Mouse (Mus musculus) limb, embryonic 10.5 days (tissue): ENCODE measurements around the gene Cd44. TPM values are rescaled to one million over a fixed set of nuclear protein-coding genes. Genes with fewer than 3 reads are reported as not detected.
A peak's percentile ranks its signal among the peaks of the same experiment; 100 is the strongest.

Experiments
- DNase-seq: peaks from one replicate; pipeline ENCODE4 v3.0.0-alpha.2; 2017; ENCODE audit warnings: low spot score
- H3K27ac ChIP-seq: fragments of 300-500 bp; sonication (generic); 2 replicates; pipeline ENCODE4 v1.5.1; 2016; ENCODE audit warnings: mild to moderate bottlenecking
- H3K27me3 ChIP-seq: fragments of 300-500 bp; sonication (generic); 2 replicates; pipeline ENCODE4 v1.6.1; 2016; ENCODE audit warnings: low read depth, mild to moderate bottlenecking; ENCODE audit not compliant: poor library complexity, severe bottlenecking
- H3K36me3 ChIP-seq: fragments of 300-500 bp; sonication (generic); 2 replicates; pipeline ENCODE4 v1.6.1; 2016; ENCODE audit warnings: mild to moderate bottlenecking, moderate library complexity
- H3K4me1 ChIP-seq: fragments of 300-500 bp; sonication (generic); 2 replicates; pipeline ENCODE4 v1.6.1; 2016
- H3K4me3 ChIP-seq: fragments of 300-500 bp; sonication (generic); 2 replicates; pipeline ENCODE4 v1.5.1; 2016; ENCODE audit warnings: mild to moderate bottlenecking, moderate library complexity
- H3K9me3 ChIP-seq: fragments of 300-500 bp; sonication (generic); replicated peaks from 2 replicates; pipeline ENCODE4 v1.6.1; 2016; ENCODE audit warnings: mild to moderate bottlenecking
- WGBS: fragments of 180-500 bp; shearing (Covaris S2); methylation state at CpG from one replicate; pipeline ENCODE4 v1.1.7; 2016; 5-methylcytosine and 5-hydroxymethylcytosine counted together
- polyA plus RNA-seq: library from polyadenylated mRNA; unstranded; fragments of >200 nt; fragmentation: Nextera tagmentation; extraction: Ambion mirVana; gene quantifications from 2 replicates; pipeline ENCODE4 v1.2.1, GENCODE M21; 2016

Cd44 gene
- polyA plus RNA-seq, 1 experiment from 2014 or later = 3.4 TPM

- H3K27me3 ChIP-seq = no peaks in the 10 kb centered on the region
- no peak overlapping the region for H3K4me3 ChIP-seq
- no peaks in the 10 kb centered on the region for H3K36me3 ChIP-seq
- no peak for DNase-seq
- H3K27ac ChIP-seq = no peak overlapping the region
- peaks cover 34% of the 10 kb centered on the region for H3K4me1 ChIP-seq
- H3K9me3 ChIP-seq = no peaks in the 10 kb centered on the region
- 84% methylated on average over 2 of the region's 2 CpGs for WGBS
These were observed 23.0 kb downstream of the Cd44 start for GRCm38 (mm10) chr2:102878513-102878912.

- DNase-seq = no peak
- Histone ChIP-seq H3K4me3 (no peak overlapping the region), H3K9me3 (no peaks in the 10 kb centered on the region), H3K4me1 (peaks cover 32% of the 10 kb centered on the region), H3K36me3 (no peaks in the 10 kb centered on the region), H3K27ac (no peak overlapping the region), H3K27me3 (no peaks in the 10 kb centered on the region)
- 97% methylated on average over 4 of the region's 4 CpGs for WGBS
These were observed 24.0 kb downstream of the Cd44 start for GRCm38 (mm10) chr2:102877463-102877862.

GRCm38 (mm10) chr2:102876141-102876540 is 25.3 kb downstream of the Cd44 start:
- 65% methylated on average over 1 of the region's 1 CpGs for WGBS
- no peaks in the 10 kb centered on the region for H3K9me3 ChIP-seq
- H3K36me3 ChIP-seq = no peaks in the 10 kb centered on the region
- no peak for DNase-seq
- H3K4me3 ChIP-seq = no peak overlapping the region
- peak overlapping the region; percentile 46; the same call in 1 of the 2 replicates for H3K27ac ChIP-seq
- H3K4me1 ChIP-seq = peaks cover 25% of the 10 kb centered on the region
- H3K27me3 ChIP-seq = no peaks in the 10 kb centered on the region

- peak; percentile 34 for DNase-seq
- H3K4me1 ChIP-seq = peaks cover 19% of the 10 kb centered on the region
- no peak overlapping the region for H3K4me3 ChIP-seq
- no peaks in the 10 kb centered on the region for H3K36me3 ChIP-seq
- H3K27ac ChIP-seq = peak overlapping the region; percentile 67
- H3K27me3 ChIP-seq = no peaks in the 10 kb centered on the region
- no peaks in the 10 kb centered on the region for H3K9me3 ChIP-seq
- 64% methylated on average over 4 of the region's 4 CpGs for WGBS
These were observed 27.6 kb downstream of the Cd44 start for GRCm38 (mm10) chr2:102873848-102874247.

GRCm38 (mm10) chr2:102873194-102873593 is 28.3 kb downstream of the Cd44 start:
- no peak for DNase-seq
- no peaks in the 10 kb centered on the region for H3K27me3 ChIP-seq
- peak overlapping the region; percentile 61 for H3K27ac ChIP-seq
- H3K4me3 ChIP-seq = no peak overlapping the region
- no peaks in the 10 kb centered on the region for H3K36me3 ChIP-seq
- 95% methylated on average over 4 of the region's 4 CpGs for WGBS
- no peaks in the 10 kb centered on the region for H3K9me3 ChIP-seq
- H3K4me1 ChIP-seq = peaks cover 19% of the 10 kb centered on the region

- H3K27me3 ChIP-seq = no peaks in the 10 kb centered on the region
- no peak overlapping the region for H3K4me3 ChIP-seq
- WGBS = 85% methylated on average over 2 of the region's 2 CpGs
- H3K27ac ChIP-seq = no peak overlapping the region
- H3K4me1 ChIP-seq = peaks cover 19% of the 10 kb centered on the region
- no peak for DNase-seq
- no peaks in the 10 kb centered on the region for H3K9me3 ChIP-seq
- no peaks in the 10 kb centered on the region for H3K36me3 ChIP-seq
These were observed 29.0 kb downstream of the Cd44 start for GRCm38 (mm10) chr2:102872436-102872835.

GRCm38 (mm10) chr2:102868444-102868843 is 33.0 kb downstream of the Cd44 start:
- Histone ChIP-seq H3K4me1 (peaks cover 4% of the 10 kb centered on the region), H3K27me3 (no peaks in the 10 kb centered on the region), H3K4me3 (no peak overlapping the region), H3K27ac (no peak overlapping the region), H3K36me3 (no peaks in the 10 kb centered on the region), H3K9me3 (no peaks in the 10 kb centered on the region)
- no peak for DNase-seq
- 93% methylated on average over 2 of the region's 2 CpGs for WGBS

GRCm38 (mm10) chr2:102867396-102868088 is 33.9 kb downstream of the Cd44 start:
- Histone ChIP-seq H3K9me3 (no peaks in the 10 kb centered on the region), H3K27me3 (no peaks in the 10 kb centered on the region), H3K4me1 (no peaks in the 10 kb centered on the region), H3K27ac (no peak overlapping the region), H3K36me3 (no peaks in the 10 kb centered on the region), H3K4me3 (no peak overlapping the region)
- 74% methylated on average over 6 of the region's 6 CpGs for WGBS
- DNase-seq = no peak

- no peak for DNase-seq
- WGBS = 83% methylated on average over 1 of the region's 1 CpGs
- no peak overlapping the region; the same call in 1 of the 2 replicates for H3K27ac ChIP-seq
These were observed 34.9 kb downstream of the Cd44 start for GRCm38 (mm10) chr2:102866594-102866993.

GRCm38 (mm10) chr2:102865354-102865752 is 36.1 kb downstream of the Cd44 start:
- Histone ChIP-seq H3K27ac (no peak overlapping the region), H3K9me3 (no peaks in the 10 kb centered on the region), H3K36me3 (no peaks in the 10 kb centered on the region), H3K27me3 (no peaks in the 10 kb centered on the region), H3K4me3 (no peak overlapping the region), H3K4me1 (no peaks in the 10 kb centered on the region)
- 93% methylated on average over 8 of the region's 8 CpGs for WGBS
- DNase-seq = no peak

More at GRCm38 (mm10) chr2:102866594-102866993, 34.9 kb downstream of the Cd44 start:
- Histone ChIP-seq H3K36me3 (no peaks in the 10 kb centered on the region), H3K9me3 (no peaks in the 10 kb centered on the region), H3K4me1 (no peaks in the 10 kb centered on the region), H3K4me3 (no peak overlapping the region), H3K27me3 (no peaks in the 10 kb centered on the region)

- Histone ChIP-seq H3K27me3 (no peaks in the 10 kb centered on the region), H3K36me3 (no peaks in the 10 kb centered on the region), H3K4me1 (no peaks in the 10 kb centered on the region), H3K9me3 (no peaks in the 10 kb centered on the region), H3K4me3 (no peak overlapping the region), H3K27ac (no peak overlapping the region)
- DNase-seq = no peak
- 77% methylated on average over 6 of the region's 6 CpGs for WGBS
These were observed 36.6 kb downstream of the Cd44 start for GRCm38 (mm10) chr2:102864695-102865353.

GRCm38 (mm10) chr2:102864036-102864435 is 37.4 kb downstream of the Cd44 start:
- Histone ChIP-seq H3K27ac (no peak overlapping the region), H3K9me3 (no peaks in the 10 kb centered on the region), H3K36me3 (no peaks in the 10 kb centered on the region), H3K27me3 (no peaks in the 10 kb centered on the region), H3K4me1 (no peaks in the 10 kb centered on the region), H3K4me3 (no peak overlapping the region)
- 83% methylated on average over 4 of the region's 4 CpGs for WGBS
- DNase-seq = no peak

- Histone ChIP-seq H3K4me3 (no peak overlapping the region), H3K9me3 (no peaks in the 10 kb centered on the region), H3K4me1 (no peaks in the 10 kb centered on the region), H3K27me3 (no peaks in the 10 kb centered on the region), H3K36me3 (no peaks in the 10 kb centered on the region), H3K27ac (no peak overlapping the region)
- DNase-seq = no peak
- 92% methylated on average over 2 of the region's 2 CpGs for WGBS
These were observed 37.9 kb downstream of the Cd44 start for GRCm38 (mm10) chr2:102863583-102863982.
